Mouse (Mus musculus) neural tube, embryonic 12.5 days (tissue): ENCODE results near the gene Dnajc4. TPM values are rescaled to one million over a fixed set of nuclear protein-coding genes. Genes with fewer than 3 reads are reported as not detected.

Experiments used
- ATAC-seq: fragments of 200-750 bp; cut with Nextera tagmentation; 2 replicates; pipeline ENCODE4 v1.8.0; 2017; ENCODE audit warnings: low read depth, mild to moderate bottlenecking, moderate TSS enrichment, moderate library complexity; ENCODE audit not compliant: low FRiP score
- H3K27ac ChIP-seq: fragments of 300-500 bp; sonication (generic); 2 replicates; pipeline ENCODE4 v1.5.1; 2016
- H3K27me3 ChIP-seq: fragments of 300-500 bp; sonication (generic); replicated peaks from 2 replicates; pipeline ENCODE4 v1.6.1; 2016; ENCODE audit warnings: mild to moderate bottlenecking
- H3K36me3 ChIP-seq: fragments of 300-500 bp; sonication (generic); 2 replicates; pipeline ENCODE4 v1.6.1; 2016; ENCODE audit warnings: mild to moderate bottlenecking
- H3K4me1 ChIP-seq: fragments of 300-500 bp; sonication (generic); 2 replicates; pipeline ENCODE4 v1.6.1; 2016
- H3K4me2 ChIP-seq: fragments of 300-500 bp; sonication (generic); replicated peaks from 2 replicates; pipeline ENCODE4 v1.6.1; 2016; ENCODE audit warnings: mild to moderate bottlenecking
- H3K4me3 ChIP-seq: fragments of 300-500 bp; sonication (generic); 2 replicates; pipeline ENCODE4 v1.5.1; 2016
- H3K9ac ChIP-seq: fragments of 300-500 bp; sonication (generic); 2 replicates; pipeline ENCODE4 v1.6.1; 2016; ENCODE audit warnings: mild to moderate bottlenecking
- H3K9me3 ChIP-seq: fragments of 300-500 bp; sonication (generic); 2 replicates; pipeline ENCODE4 v1.6.1; 2016; ENCODE audit warnings: mild to moderate bottlenecking
- WGBS: fragments of 180-500 bp; shearing (Covaris S2); methylation state at CpG from one replicate; pipeline ENCODE4 v1.1.7; 2016; 5-methylcytosine and 5-hydroxymethylcytosine counted together
- polyA plus RNA-seq: library from polyadenylated mRNA; unstranded; fragments of >200 nt; fragmentation: Nextera tagmentation; extraction: Ambion mirVana; gene quantifications from 2 replicates; pipeline ENCODE4 v1.2.1, GENCODE M21; 2016

The Dnajc4 gene
- 22.0 and 22.9 TPM in 2 replicates for polyA plus RNA-seq

- Histone ChIP-seq H3K4me2 (peak within 1 kb of the TSS; percentile 85), H3K4me3 (peak within 1 kb of the TSS; percentile 52), H3K9me3 (no peaks in the 10 kb centered on the region), H3K36me3 (no peaks in the 10 kb centered on the region), H3K9ac (peak within 1 kb of the TSS; percentile 64), H3K27me3 (no peaks in the 10 kb centered on the region), H3K4me1 (peaks cover 49% of the 10 kb centered on the region), H3K27ac (no peak within 1 kb of the TSS)
- WGBS = 2% methylated on average over 37 of the region's 37 CpGs
- ATAC-seq = peak; percentile 92
Observed at GRCm38 (mm10) chr19:6992011-6992858, at the start of gene Dnajc4. Gene Dnajc4 (minus strand): TSS chr19:6992572.

GRCm38 (mm10) chr19:7041171-7041570, 48.8 kb upstream of the Dnajc4 start:
- no peak overlapping the region; the same call in 1 of the 2 replicates for H3K27ac ChIP-seq
- peaks cover 19% of the 10 kb centered on the region for H3K4me1 ChIP-seq
- H3K4me2 ChIP-seq = peak overlapping the region; percentile 72; the same call in 1 of the 2 replicates
- H3K36me3 ChIP-seq = peaks cover 3% of the 10 kb centered on the region; the same call in 1 of the 2 replicates
- no peak for ATAC-seq
- H3K27me3 ChIP-seq = no peaks in the 10 kb centered on the region
- 90% methylated on average over 2 of the region's 2 CpGs for WGBS
- H3K4me3 ChIP-seq = no peak overlapping the region
- H3K9ac ChIP-seq = no peak overlapping the region
- H3K9me3 ChIP-seq = no peaks in the 10 kb centered on the region

- H3K36me3 ChIP-seq = peaks cover 3% of the 10 kb centered on the region; the same call in 1 of the 2 replicates
- H3K9me3 ChIP-seq = no peaks in the 10 kb centered on the region
- H3K9ac ChIP-seq = peak overlapping the region; percentile 71
- peak overlapping the region; percentile 46 for H3K4me3 ChIP-seq
- H3K4me1 ChIP-seq = peaks cover 19% of the 10 kb centered on the region
- H3K27me3 ChIP-seq = no peaks in the 10 kb centered on the region
- peak; percentile 2; the same call in 1 of the 2 replicates for ATAC-seq
- H3K27ac ChIP-seq = peak overlapping the region; percentile 77
- 26% methylated on average over 13 of the region's 13 CpGs for WGBS
- H3K4me2 ChIP-seq = peak overlapping the region; percentile 72
Observed at GRCm38 (mm10) chr19:7040637-7041130, 48.3 kb upstream of the Dnajc4 start.

- Histone ChIP-seq H3K4me1 (peaks cover 19% of the 10 kb centered on the region), H3K9ac (peak within 1 kb of the TSS; percentile 92), H3K27ac (peak within 1 kb of the TSS; percentile 81), H3K4me3 (peak within 1 kb of the TSS; percentile 89), H3K9me3 (no peaks in the 10 kb centered on the region), H3K27me3 (no peaks in the 10 kb centered on the region), H3K36me3 (peaks cover 9% of the 10 kb centered on the region), H3K4me2 (peak within 1 kb of the TSS; percentile 72)
- peak; percentile 99 for ATAC-seq
- WGBS = under 1% methylated on average over 49 of the region's 49 CpGs
Observed at GRCm38 (mm10) chr19:7039841-7040636, 47.7 kb upstream of the Dnajc4 start, which contains the start of gene Stip1. Gene Stip1 (minus strand): TSS chr19:7039967.

GRCm38 (mm10) chr19:7039088-7039720, 46.8 kb upstream of the Dnajc4 start:
- Histone ChIP-seq H3K27me3 (no peaks in the 10 kb centered on the region), H3K9me3 (no peaks in the 10 kb centered on the region), H3K4me2 (peak overlapping the region; percentile 65), H3K4me3 (peak overlapping the region; percentile 89), H3K9ac (peak overlapping the region; percentile 92), H3K4me1 (peaks cover 19% of the 10 kb centered on the region), H3K36me3 (peaks cover 15% of the 10 kb centered on the region), H3K27ac (peak overlapping the region; percentile 81)
- peak; percentile 39 for ATAC-seq
- 2% methylated on average over 35 of the region's 35 CpGs for WGBS

GRCm38 (mm10) chr19:7034006-7034405, 41.6 kb upstream of the Dnajc4 start:
- no peak for ATAC-seq
- Histone ChIP-seq H3K27me3 (no peaks in the 10 kb centered on the region), H3K27ac (no peak overlapping the region), H3K4me1 (peaks cover 18% of the 10 kb centered on the region), H3K36me3 (peaks cover 65% of the 10 kb centered on the region), H3K4me3 (no peak overlapping the region), H3K4me2 (no peak overlapping the region), H3K9ac (no peak overlapping the region), H3K9me3 (no peaks in the 10 kb centered on the region)
- 93% methylated on average over 5 of the region's 5 CpGs for WGBS

GRCm38 (mm10) chr19:7029531-7029930, 37.2 kb upstream of the Dnajc4 start:
- no peak overlapping the region for H3K4me2 ChIP-seq
- H3K36me3 ChIP-seq = peaks cover 95% of the 10 kb centered on the region
- no peak overlapping the region for H3K9ac ChIP-seq
- H3K27ac ChIP-seq = no peak overlapping the region
- no peak overlapping the region for H3K4me3 ChIP-seq
- no peaks in the 10 kb centered on the region for H3K4me1 ChIP-seq
- no peaks in the 10 kb centered on the region for H3K9me3 ChIP-seq
- 94% methylated on average over 5 of the region's 5 CpGs for WGBS
- ATAC-seq = no peak
- no peaks in the 10 kb centered on the region for H3K27me3 ChIP-seq

GRCm38 (mm10) chr19:7020224-7020641, 27.9 kb upstream of the Dnajc4 start:
- peaks cover 78% of the 10 kb centered on the region for H3K36me3 ChIP-seq
- WGBS = 52% methylated on average over 3 of the region's 3 CpGs
- no peak for ATAC-seq
- no peaks in the 10 kb centered on the region for H3K4me1 ChIP-seq
- no peak overlapping the region for H3K4me2 ChIP-seq
- H3K27me3 ChIP-seq = no peaks in the 10 kb centered on the region
- no peaks in the 10 kb centered on the region for H3K9me3 ChIP-seq
- no peak overlapping the region for H3K9ac ChIP-seq
- H3K4me3 ChIP-seq = no peak overlapping the region
- no peak overlapping the region for H3K27ac ChIP-seq

- ATAC-seq = no peak
- Histone ChIP-seq H3K4me3 (no peak within 1 kb of the TSS), H3K9ac (no peak within 1 kb of the TSS), H3K4me1 (no peaks in the 10 kb centered on the region), H3K4me2 (no peak within 1 kb of the TSS), H3K27me3 (no peaks in the 10 kb centered on the region), H3K9me3 (no peaks in the 10 kb centered on the region), H3K27ac (no peak within 1 kb of the TSS), H3K36me3 (peaks cover 72% of the 10 kb centered on the region)
- 92% methylated on average over 5 of the region's 5 CpGs for WGBS
Observed at GRCm38 (mm10) chr19:7019191-7019590, 26.8 kb upstream of the Dnajc4 start, which contains the start of gene Fermt3. Gene Fermt3 (minus strand): TSS chr19:7019469.

GRCm38 (mm10) chr19:7018546-7018945, 26.2 kb upstream of the Dnajc4 start:
- H3K4me2 ChIP-seq = no peak overlapping the region
- no peaks in the 10 kb centered on the region for H3K4me1 ChIP-seq
- no peaks in the 10 kb centered on the region for H3K27me3 ChIP-seq
- ATAC-seq = no peak
- peaks cover 74% of the 10 kb centered on the region for H3K36me3 ChIP-seq
- H3K27ac ChIP-seq = no peak overlapping the region
- 94% methylated on average over 11 of the region's 11 CpGs for WGBS
- no peak overlapping the region for H3K4me3 ChIP-seq
- H3K9ac ChIP-seq = no peak overlapping the region
- no peaks in the 10 kb centered on the region for H3K9me3 ChIP-seq

- Histone ChIP-seq H3K4me3 (no peak overlapping the region), H3K4me2 (no peak overlapping the region), H3K4me1 (no peaks in the 10 kb centered on the region), H3K27me3 (no peaks in the 10 kb centered on the region), H3K9ac (no peak overlapping the region), H3K9me3 (no peaks in the 10 kb centered on the region), H3K27ac (no peak overlapping the region), H3K36me3 (peaks cover 71% of the 10 kb centered on the region)
- ATAC-seq = no peak
- WGBS = 87% methylated on average over 12 of the region's 12 CpGs
Observed at GRCm38 (mm10) chr19:7017541-7018457, 25.4 kb upstream of the Dnajc4 start.
